In the genomic region with DNA sequence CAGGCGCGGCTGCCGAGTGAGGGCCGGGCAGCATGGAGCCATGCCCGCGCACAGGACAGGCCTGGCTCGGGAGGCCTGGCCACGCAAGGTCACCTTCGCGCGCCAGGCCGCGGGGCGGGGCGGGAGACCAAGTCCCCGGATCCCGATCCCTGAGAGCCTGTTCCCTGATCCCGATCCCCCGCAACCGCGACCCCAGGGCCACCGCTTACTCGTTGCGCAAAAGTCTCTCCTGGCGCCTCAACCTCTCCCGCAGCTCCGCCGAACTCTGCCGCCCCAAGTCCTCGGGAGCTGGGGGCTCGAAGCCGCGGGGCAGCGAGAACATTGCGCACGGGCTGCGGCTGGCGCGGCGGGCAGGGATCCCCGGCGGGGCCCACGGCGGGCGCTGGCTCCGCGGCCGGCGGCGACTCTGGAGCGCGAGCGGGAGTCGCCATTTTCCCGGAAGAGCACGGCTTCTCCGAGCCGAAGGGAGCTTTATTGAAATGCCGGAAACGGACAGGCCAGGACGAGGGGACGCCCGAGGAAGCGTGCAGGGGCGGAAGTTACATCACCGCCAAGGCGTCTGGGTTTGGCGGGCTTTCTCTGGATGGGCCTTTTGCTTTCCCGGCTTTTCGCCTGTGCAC, we compare ENCODE assay signal across 8 mouse cellular contexts. TPM values are rescaled to one million over a fixed set of nuclear protein-coding genes. Genes with fewer than 3 reads are reported as not detected.
DNase-seq lines count a peak whose midpoint lies in the region; ATAC-seq and TF ChIP-seq lines count a peak whose summit lies in the region.

A gene (minus strand): TSS at position 461 of the 620 bp plus-strand sequence.

- H3K27me3 ChIP-seq in heart, embryonic 12.5 days (replicated peaks) = no peaks in the 10 kb centered on the region
- H3K27me3 ChIP-seq in kidney, postnatal 0 days (ENCODE audit: insufficient read depth, low read length) = no peaks in the 10 kb centered on the region
- no peaks in the 10 kb centered on the region for H3K27me3 ChIP-seq in liver, embryonic 11.5 days (replicated peaks; ENCODE audit: control insufficient read depth, insufficient read depth, low read length)
- no peaks in the 10 kb centered on the region for H3K27me3 ChIP-seq in stomach, embryonic 14.5 days (ENCODE audit: control insufficient read depth, insufficient read depth, low read length)

- peak within 1 kb of the TSS; percentile 64 for H3K4me2 ChIP-seq in heart, embryonic 12.5 days
- H3K4me2 ChIP-seq in kidney, postnatal 0 days (ENCODE audit: low read length) = peak within 1 kb of the TSS; percentile 71
- peak within 1 kb of the TSS; percentile 87 for H3K4me2 ChIP-seq in liver, embryonic 11.5 days
- peak within 1 kb of the TSS; percentile 84 for H3K4me2 ChIP-seq in stomach, embryonic 14.5 days (replicated peaks; ENCODE audit: low read depth, low read length)

- peak within 1 kb of the TSS; percentile 96 for H3K4me3 ChIP-seq in heart, embryonic 12.5 days
- H3K4me3 ChIP-seq in kidney, postnatal 0 days (replicated peaks; ENCODE audit: low read depth, low read length) = peak within 1 kb of the TSS; percentile 81
- peak within 1 kb of the TSS; percentile 98 for H3K4me3 ChIP-seq in liver, embryonic 11.5 days (ENCODE audit: low read depth, low read length)
- H3K4me3 ChIP-seq in stomach, embryonic 14.5 days (ENCODE audit: low read depth, low read length) = peak within 1 kb of the TSS; percentile 99

- H3K4me1 ChIP-seq in heart, embryonic 12.5 days (replicated peaks) = peaks cover 20% of the 10 kb centered on the region
- H3K4me1 ChIP-seq in kidney, postnatal 0 days (replicated peaks; ENCODE audit: insufficient read depth, low read length) = no peaks in the 10 kb centered on the region; the same call in 1 of the 2 replicates
- H3K4me1 ChIP-seq in liver, embryonic 11.5 days (replicated peaks; ENCODE audit: control insufficient read depth, insufficient read depth, low read length) = peaks cover 13% of the 10 kb centered on the region
- peaks cover 5% of the 10 kb centered on the region; the same call in 1 of the 2 replicates for H3K4me1 ChIP-seq in stomach, embryonic 14.5 days (ENCODE audit: control insufficient read depth, insufficient read depth, low read length)

- ATAC-seq in erythroid progenitor cell, adult 5-6 weeks (replicated peaks; ENCODE audit: low FRiP score, poor library complexity, severe bottlenecking) = peak; percentile 94
- ATAC-seq in heart, embryonic 12.5 days (ENCODE audit: insufficient number of reproducible peaks, low FRiP score) = peak; percentile 92
- peak; percentile 95 for ATAC-seq in kidney, postnatal 0 days (replicated peaks; ENCODE audit: low FRiP score, low read depth)
- ATAC-seq in liver, embryonic 11.5 days (replicated peaks; ENCODE audit: low FRiP score) = peak; percentile 96
- peak; percentile 94 for ATAC-seq in stomach, embryonic 14.5 days (ENCODE audit: insufficient number of reproducible peaks, insufficient read depth, low FRiP score, low read depth)

- H3K36me3 ChIP-seq in heart, embryonic 12.5 days = peaks cover 30% of the 10 kb centered on the region
- peaks cover 25% of the 10 kb centered on the region for H3K36me3 ChIP-seq in kidney, postnatal 0 days (ENCODE audit: insufficient read depth, low read length)
- H3K36me3 ChIP-seq in liver, embryonic 11.5 days (ENCODE audit: control insufficient read depth, insufficient read depth, low read length) = peaks cover 27% of the 10 kb centered on the region
- H3K36me3 ChIP-seq in stomach, embryonic 14.5 days (ENCODE audit: control insufficient read depth, insufficient read depth, low read length) = peaks cover 29% of the 10 kb centered on the region

- under 1% methylated on average over 70 of the region's 70 CpGs for WGBS in heart, embryonic 12.5 days
- under 1% methylated on average over 70 of the region's 70 CpGs for WGBS in kidney, postnatal 0 days
- WGBS in liver, embryonic 11.5 days = under 1% methylated on average over 70 of the region's 70 CpGs
- under 1% methylated on average over 70 of the region's 70 CpGs for WGBS in stomach, embryonic 14.5 days

- no peak for TF ChIP-seq CTCF in kidney, postnatal 0 days (IDR thresholded peaks at IDR 0.05; ENCODE audit: low read depth)

- H3K9me3 ChIP-seq in heart, embryonic 12.5 days (replicated peaks) = no peaks in the 10 kb centered on the region
- H3K9me3 ChIP-seq in kidney, postnatal 0 days (replicated peaks; ENCODE audit: low read length) = no peaks in the 10 kb centered on the region
- H3K9me3 ChIP-seq in liver, embryonic 11.5 days (ENCODE audit: control insufficient read depth, low read length) = no peaks in the 10 kb centered on the region
- H3K9me3 ChIP-seq in stomach, embryonic 14.5 days (ENCODE audit: control insufficient read depth, low read depth, low read length) = no peaks in the 10 kb centered on the region

- H3K27ac ChIP-seq in heart, embryonic 12.5 days (ENCODE audit: poor library complexity, severe bottlenecking) = peak within 1 kb of the TSS; percentile 97
- H3K27ac ChIP-seq in kidney, postnatal 0 days = peak within 1 kb of the TSS; percentile 97
- peak within 1 kb of the TSS; percentile 91 for H3K27ac ChIP-seq in liver, embryonic 11.5 days (ENCODE audit: low read depth, low read length)
- H3K27ac ChIP-seq in stomach, embryonic 14.5 days (ENCODE audit: low read length) = peak within 1 kb of the TSS; percentile 95

- DNase-seq in CD4-positive helper T cell, adult 2 months (ENCODE audit: low read depth, low spot score) = peak; percentile 92
- peak; percentile 87 for DNase-seq in brain, embryonic 18.5 days (ENCODE audit: low read depth, low spot score)
- peak; percentile 97 for DNase-seq in kidney, postnatal 0 days (ENCODE audit: low spot score)
- DNase-seq in liver, embryonic 11.5 days (ENCODE audit: low spot score) = peak; percentile 92
- peak; percentile 92 for DNase-seq in naive thymus-derived CD4-positive, alpha-beta T cell, adult 2 months (ENCODE audit: low read depth)

- peak within 1 kb of the TSS; percentile 100 for H3K9ac ChIP-seq in heart, embryonic 12.5 days
- H3K9ac ChIP-seq in kidney, postnatal 0 days (ENCODE audit: low read depth, low read length) = peak within 1 kb of the TSS; percentile 98
- H3K9ac ChIP-seq in liver, embryonic 11.5 days (ENCODE audit: low read depth, low read length) = peak within 1 kb of the TSS; percentile 100
- peak within 1 kb of the TSS; percentile 100 for H3K9ac ChIP-seq in stomach, embryonic 14.5 days (replicated peaks; ENCODE audit: low read depth, low read length)

RNA-seq across cellular contexts. Expression of the gene that starts here (rescaled TPM):
- total RNA-seq in erythroid progenitor cell, adult 5-6 weeks (2015; ENCODE audit: low replicate concordance) = 28.1 and 33.9 TPM in 2 replicates
- 31.2 and 47.0 TPM in 2 replicates for total RNA-seq in erythroid progenitor cell, adult 5-6 weeks (2017; ENCODE audit: low replicate concordance)
- polyA plus RNA-seq in heart, embryonic 12.5 days (2016; fragmentation: Nextera tagmentation; extraction: Ambion mirVana) = 380 and 383 TPM in 2 replicates
- 324 and 337 TPM in 2 replicates for polyA plus RNA-seq in kidney, postnatal 0 days (2015; fragmentation: Nextera tagmentation; extraction: Ambion mirVana)
- polyA plus RNA-seq in liver, embryonic 11.5 days (2014; fragmentation: Nextera tagmentation; extraction: Ambion mirVana) = 260 and 294 TPM in 2 replicates
- polyA plus RNA-seq in stomach, embryonic 14.5 days (2014; fragmentation: Nextera tagmentation; extraction: Ambion mirVana) = 316 and 328 TPM in 2 replicates

Comparison
In these comparisons a context has a peak if more than half of its experiments do, and no peak if none do; other contexts are left out.
1. Peak in every context shown above with its lines: DNase-seq, ATAC-seq, H3K4me3 ChIP-seq and H3K27ac ChIP-seq.